Mouse (Mus musculus) testis, adult 2 months (tissue): Measurements from ENCODE around the gene Myh14.

Experiments
- CTCF ChIP-seq: fragments of 200-500 bp; IDR thresholded peaks from 2 replicates; pipeline ENCODE4 v1.5.1; 2012; ENCODE audit warnings: low read depth, mild to moderate bottlenecking, inconsistent platforms, low read length, moderate library complexity; ENCODE audit not compliant: control insufficient read depth, insufficient read depth, insufficient replicate concordance
- POLR2A ChIP-seq: fragments of 200-500 bp; IDR thresholded peaks from 2 replicates; pipeline ENCODE4 v1.6.1; 2012; ENCODE audit warnings: low read depth, mild to moderate bottlenecking, inconsistent platforms, low read length, moderate library complexity; ENCODE audit not compliant: control insufficient read depth

DNA sequence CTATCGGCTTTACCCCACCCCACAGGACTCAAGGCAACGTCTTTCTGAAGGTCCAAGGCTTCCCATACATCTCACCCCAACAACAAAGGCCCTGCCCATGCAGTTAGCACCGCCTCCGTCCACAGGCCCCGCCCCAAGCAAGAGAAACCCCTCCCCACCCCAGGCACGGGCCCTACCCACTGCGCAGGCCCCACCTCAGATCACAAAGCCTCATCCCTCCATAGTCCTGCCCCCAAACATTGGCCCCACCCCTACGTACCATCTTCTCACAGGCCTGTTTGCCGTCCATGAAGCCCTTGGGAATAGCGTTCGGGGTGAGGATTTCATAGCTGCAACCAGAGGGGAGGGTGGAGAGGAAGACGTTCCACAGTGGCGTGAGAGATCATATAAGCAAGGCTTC, 38.0 kb downstream of the Myh14 start:
- TF ChIP-seq POLR2A (no peak), CTCF (no peak)
